Mouse (Mus musculus) bone marrow macrophage, adult 2 months (primary cell): ENCODE data around the gene Tmem95.

ENCODE experiments used
- CTCF ChIP-seq: IDR thresholded peaks from 2 replicates; pipeline ENCODE4 v1.5.1; 2012; ENCODE audit warnings: low read depth, mild to moderate bottlenecking, low read length, moderate library complexity
- POLR2A ChIP-seq: IDR thresholded peaks from 2 replicates; pipeline ENCODE4 v1.6.1; 2012; ENCODE audit warnings: mild to moderate bottlenecking, low read depth, low read length, borderline replicate concordance

DNA sequence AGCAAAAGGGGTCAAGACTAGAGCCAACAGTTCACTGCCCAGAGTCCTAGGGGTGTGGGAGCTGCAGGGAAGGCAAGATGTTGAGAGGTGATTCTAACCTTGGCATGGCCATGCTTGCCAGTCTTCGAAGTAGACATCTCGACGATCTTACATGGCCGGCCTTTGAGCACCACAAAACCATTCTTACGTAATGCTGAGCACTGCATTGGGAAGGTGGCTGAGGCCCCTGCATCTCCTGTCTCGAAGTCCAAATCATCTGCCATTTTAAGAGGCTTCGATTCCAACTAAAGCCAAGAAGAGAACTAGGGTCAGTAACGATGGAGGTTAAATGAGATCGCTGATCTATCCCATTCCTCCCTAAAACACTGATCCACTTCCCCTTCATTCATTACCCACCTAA, 41.2 kb upstream of the Tmem95 start:
- TF ChIP-seq CTCF (no peak), POLR2A (no peak)
